Mouse (Mus musculus) olfactory bulb, adult 2 months (tissue): ENCODE measurements around the gene Dusp10.

ENCODE experiments used
- CTCF ChIP-seq: fragments of 200-500 bp; IDR thresholded peaks from 2 replicates; pipeline ENCODE4 v1.5.1; 2012; ENCODE audit warnings: low read depth, mild to moderate bottlenecking, low read length, moderate library complexity; ENCODE audit not compliant: insufficient read depth
- POLR2A ChIP-seq: fragments of 200-500 bp; IDR thresholded peaks from 2 replicates; pipeline ENCODE4 v1.6.1; 2012; ENCODE audit warnings: mild to moderate bottlenecking, low read depth, low read length, moderate library complexity; ENCODE audit not compliant: insufficient read depth

DNA sequence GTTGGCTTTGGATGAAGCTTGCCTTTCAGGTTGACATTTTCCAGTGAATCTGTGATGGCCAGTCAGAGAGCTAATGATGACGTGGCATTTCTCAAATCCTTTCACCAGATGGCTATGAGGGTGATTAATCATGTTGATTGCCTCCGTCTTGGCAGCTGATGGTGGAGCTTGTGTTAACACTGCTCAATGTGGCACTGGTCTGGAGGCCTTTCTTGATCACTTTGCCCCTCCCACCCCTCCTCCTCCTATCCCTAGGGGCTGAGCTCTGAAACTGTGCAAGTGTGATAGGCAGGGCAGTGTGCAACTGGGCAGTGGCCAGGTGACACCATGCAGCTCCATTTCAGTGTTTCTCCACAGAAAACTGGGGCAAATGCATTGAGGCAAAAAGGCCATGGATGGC is 8.8 kb upstream of the Dusp10 start:
- TF ChIP-seq POLR2A (no peak), CTCF (no peak)
